Mouse (Mus musculus) heart, postnatal 0 days (tissue): ENCODE results near the gene 4930415O20Rik. TPM values are rescaled to one million over a fixed set of nuclear protein-coding genes. Genes with fewer than 3 reads are reported as not detected.
A peak's percentile ranks its signal among the peaks of the same experiment; 100 is the strongest.

ENCODE experiments used
- ATAC-seq: fragments of 200-750 bp; cut with Nextera tagmentation; 2 replicates; pipeline ENCODE4 v1.8.0; 2017; ENCODE audit warnings: low read depth, moderate number of reproducible peaks, moderate library complexity; ENCODE audit not compliant: insufficient read depth
- DNase-seq: peaks from one replicate; pipeline ENCODE4 v3.0.0-alpha.2; 2016; ENCODE audit warnings: low spot score
- H3K27ac ChIP-seq: fragments of 300-500 bp; sonication (generic); 2 replicates; pipeline ENCODE4 v1.5.1; 2014; ENCODE audit warnings: low read depth, mild to moderate bottlenecking
- H3K27me3 ChIP-seq: fragments of 300-500 bp; sonication (generic); 2 replicates; pipeline ENCODE4 v1.6.1; 2014; ENCODE audit warnings: low read length, mixed read lengths; ENCODE audit not compliant: control insufficient read depth, insufficient read depth
- H3K36me3 ChIP-seq: fragments of 300-500 bp; sonication (generic); replicated peaks from 2 replicates; pipeline ENCODE4 v1.6.1; 2014; ENCODE audit warnings: low read length, mixed read lengths; ENCODE audit not compliant: control insufficient read depth, insufficient read depth
- H3K4me1 ChIP-seq: fragments of 300-500 bp; sonication (generic); 2 replicates; pipeline ENCODE4 v1.6.1; 2014; ENCODE audit warnings: antibody characterized with exemption; ENCODE audit not compliant: control insufficient read depth, insufficient read depth
- H3K4me2 ChIP-seq: fragments of 300-500 bp; sonication (generic); 2 replicates; pipeline ENCODE4 v1.6.1; 2014; ENCODE audit warnings: low read depth, mild to moderate bottlenecking, low read length, moderate library complexity
- H3K4me3 ChIP-seq: fragments of 300-500 bp; sonication (generic); 2 replicates; pipeline ENCODE4 v1.5.1; 2014; ENCODE audit warnings: low read depth, low read length
- H3K9ac ChIP-seq: fragments of 300-500 bp; sonication (generic); replicated peaks from 2 replicates; pipeline ENCODE4 v1.6.1; 2014; ENCODE audit warnings: low read depth, low read length, mixed read lengths
- H3K9me3 ChIP-seq: fragments of 300-500 bp; sonication (generic); replicated peaks from 2 replicates; pipeline ENCODE4 v1.6.1; 2016; ENCODE audit warnings: low read length; ENCODE audit not compliant: control insufficient read depth
- CTCF ChIP-seq: IDR thresholded peaks from 2 replicates; pipeline ENCODE4 v1.5.1; 2016; ENCODE audit warnings: antibody characterized with exemption, control low read depth, low read depth
- EP300 ChIP-seq: IDR thresholded peaks from 2 replicates; pipeline ENCODE4 v1.6.1; 2016; ENCODE audit warnings: antibody characterized with exemption, low read depth
- WGBS: fragments of 180-500 bp; shearing (Covaris S2); extraction: QIAGEN DNeasy Blood & Tissue Kit; methylation state at CpG from one replicate; pipeline ENCODE4 v1.1.7; 2014; 5-methylcytosine and 5-hydroxymethylcytosine counted together
- polyA plus RNA-seq: library from polyadenylated mRNA; unstranded; fragments of >200 nt; fragmentation: Nextera tagmentation; extraction: Ambion mirVana; gene quantifications from 2 replicates; pipeline ENCODE4 v1.2.1, GENCODE M21; 2015
- total RNA-seq: library from RNA; depleted of rRNA; stranded (reverse); fragments of >200 nt; gene quantifications from 2 replicates; pipeline ENCODE4 v1.2.3, GENCODE M21; 2014; ENCODE audit warnings: low replicate concordance

Gene 4930415O20Rik
- total and polyA plus RNA-seq, 2 experiments from 2014 or later: 0.30 TPM; not detected in 1

DNA sequence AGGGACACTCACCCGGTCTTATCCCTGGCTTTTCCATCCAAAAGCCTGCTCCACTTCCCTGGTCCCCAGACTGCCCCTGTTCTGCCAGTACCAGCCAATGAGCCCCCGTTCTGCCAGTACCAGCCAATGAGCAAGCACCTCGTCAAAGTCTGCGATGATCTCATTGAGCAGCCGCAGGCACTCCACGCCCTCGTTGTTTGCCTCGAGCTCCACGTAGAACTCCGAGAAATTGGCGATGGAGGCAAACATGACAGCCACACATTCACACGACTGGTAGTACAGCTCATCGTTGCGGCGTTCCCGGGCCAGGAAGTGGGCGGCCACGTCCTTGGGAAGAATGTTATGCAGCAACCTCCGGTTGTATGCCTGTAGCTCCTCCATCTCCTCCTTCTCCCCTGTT, 23.4 kb downstream of the 4930415O20Rik start:
- Histone ChIP-seq H3K36me3 (peaks cover 98% of the 10 kb centered on the region), H3K27me3 (no peaks in the 10 kb centered on the region), H3K4me3 (no peak overlapping the region), H3K27ac (no peak overlapping the region), H3K9ac (no peak overlapping the region), H3K4me1 (no peaks in the 10 kb centered on the region), H3K4me2 (no peak overlapping the region), H3K9me3 (no peaks in the 10 kb centered on the region)
- 64% methylated on average over 19 of the region's 19 CpGs for WGBS
- TF ChIP-seq EP300: no peak
- no peak for TF ChIP-seq CTCF
- no peak for DNase-seq
- ATAC-seq: no peak

- no peak for TF ChIP-seq CTCF
Measured at GRCm38 (mm10) chr15:98595049-98595448, 24.2 kb downstream of the 4930415O20Rik start.

GRCm38 (mm10) chr15:98596609-98597008, 25.8 kb downstream of the 4930415O20Rik start:
- WGBS: 90% methylated on average over 14 of the region's 14 CpGs
- TF ChIP-seq CTCF (no peak), EP300 (no peak)
- no peak for DNase-seq
- Histone ChIP-seq H3K4me3 (no peak overlapping the region), H3K27me3 (no peaks in the 10 kb centered on the region), H3K9ac (no peak overlapping the region), H3K4me1 (peaks cover 14% of the 10 kb centered on the region), H3K27ac (no peak overlapping the region), H3K36me3 (peaks cover 91% of the 10 kb centered on the region), H3K4me2 (no peak overlapping the region), H3K9me3 (no peaks in the 10 kb centered on the region)
- no peak for ATAC-seq

More at GRCm38 (mm10) chr15:98595049-98595448, 24.2 kb downstream of the 4930415O20Rik start:
- no peaks in the 10 kb centered on the region for H3K9me3 ChIP-seq
- no peak overlapping the region for H3K4me2 ChIP-seq
- WGBS: 90% methylated on average over 5 of the region's 5 CpGs
- no peak overlapping the region for H3K9ac ChIP-seq
- no peaks in the 10 kb centered on the region for H3K27me3 ChIP-seq
- no peak overlapping the region for H3K4me3 ChIP-seq
- H3K27ac ChIP-seq: no peak overlapping the region
- ATAC-seq (no peak), DNase-seq (no peak)
- no peaks in the 10 kb centered on the region for H3K4me1 ChIP-seq
- peaks cover 98% of the 10 kb centered on the region for H3K36me3 ChIP-seq

DNA sequence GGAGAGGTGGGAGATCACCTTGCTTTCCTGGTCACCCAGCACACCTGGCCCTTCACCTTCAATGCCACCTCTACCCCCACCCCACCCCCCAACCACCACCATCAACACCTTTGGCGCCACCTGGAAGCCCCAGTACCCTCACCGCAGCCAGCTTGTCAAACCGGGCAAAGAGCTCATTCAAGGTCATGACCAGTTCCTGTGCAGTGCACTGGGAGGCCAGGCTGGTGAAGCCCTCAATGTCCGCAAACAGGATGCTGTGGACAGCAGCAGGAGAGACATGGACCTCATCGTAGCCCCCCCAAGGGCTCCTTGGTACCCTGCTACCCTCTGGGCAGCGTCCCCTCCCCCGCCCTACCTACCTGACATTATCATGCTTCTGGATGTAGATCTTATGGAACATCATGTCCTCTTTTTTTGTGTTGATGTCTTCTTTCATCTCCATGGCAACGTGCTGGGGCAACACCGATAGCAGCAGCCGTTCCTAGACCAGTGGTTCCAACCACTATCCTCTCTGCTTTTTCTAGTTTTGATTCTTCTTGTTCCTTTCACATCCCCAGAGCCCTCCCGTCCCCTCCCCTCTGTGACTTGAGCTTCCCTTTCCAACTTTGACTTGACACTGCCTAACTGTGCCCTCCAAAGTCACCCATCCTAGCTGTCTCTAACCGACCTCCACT, 29.4 kb downstream of the 4930415O20Rik start:
- peaks cover 69% of the 10 kb centered on the region for H3K36me3 ChIP-seq
- TF ChIP-seq EP300: no peak
- TF ChIP-seq CTCF: no peak
- ATAC-seq (no peak), DNase-seq (no peak)
- H3K9me3 ChIP-seq: no peaks in the 10 kb centered on the region
- 63% methylated on average over 12 of the region's 12 CpGs for WGBS
- no peak overlapping the region for H3K4me3 ChIP-seq
- H3K9ac ChIP-seq: no peak overlapping the region
- no peaks in the 10 kb centered on the region for H3K27me3 ChIP-seq
- H3K4me1 ChIP-seq: peaks cover 38% of the 10 kb centered on the region
- peak overlapping the region; percentile 86; the same call in 1 of the 2 replicates for H3K4me2 ChIP-seq
- peak overlapping the region; percentile 39; the same call in 1 of the 2 replicates for H3K27ac ChIP-seq

GRCm38 (mm10) chr15:98601832-98602190, 31.0 kb downstream of the 4930415O20Rik start:
- TF ChIP-seq CTCF (no peak), EP300 (no peak)
- Histone ChIP-seq H3K4me1 (peaks cover 42% of the 10 kb centered on the region), H3K36me3 (peaks cover 53% of the 10 kb centered on the region), H3K27ac (peak overlapping the region; percentile 97), H3K4me3 (peak overlapping the region; percentile 46), H3K4me2 (peak overlapping the region; percentile 86), H3K27me3 (no peaks in the 10 kb centered on the region), H3K9ac (peak overlapping the region; percentile 56), H3K9me3 (no peaks in the 10 kb centered on the region)
- 20% methylated on average over 7 of the region's 7 CpGs for WGBS
- ATAC-seq (no peak), DNase-seq (no peak)
